Mouse (Mus musculus) layer of hippocampus, postnatal 14 days (tissue): Measurements from ENCODE around the gene Olfr1176. TPM values are rescaled to one million over a fixed set of nuclear protein-coding genes. Genes with fewer than 3 reads are reported as not detected.

ENCODE experiments used
- DNase-seq, 2 experiments: peaks; one replicate each; pipeline ENCODE4 v3.0.0; 2021 to 2022; ENCODE audit warnings: low spot score in 2 of 2, mixed read lengths in 1 of 2
- long read RNA-seq, 2 experiments: library from polyadenylated mRNA; stranded (forward); transcript quantifications; one replicate each; pipeline ENCODE4 v2.0.0; 2021
- total RNA-seq, 2 experiments: library from RNA; stranded (reverse); gene quantifications; 2 replicates each; pipeline ENCODE4 v1.2.3; 2021

Olfr1176 gene
- not detected for total RNA-seq
- long read RNA-seq, experiment 1 = 0 reads
- long read RNA-seq, experiment 2 = 0 reads

DNA sequence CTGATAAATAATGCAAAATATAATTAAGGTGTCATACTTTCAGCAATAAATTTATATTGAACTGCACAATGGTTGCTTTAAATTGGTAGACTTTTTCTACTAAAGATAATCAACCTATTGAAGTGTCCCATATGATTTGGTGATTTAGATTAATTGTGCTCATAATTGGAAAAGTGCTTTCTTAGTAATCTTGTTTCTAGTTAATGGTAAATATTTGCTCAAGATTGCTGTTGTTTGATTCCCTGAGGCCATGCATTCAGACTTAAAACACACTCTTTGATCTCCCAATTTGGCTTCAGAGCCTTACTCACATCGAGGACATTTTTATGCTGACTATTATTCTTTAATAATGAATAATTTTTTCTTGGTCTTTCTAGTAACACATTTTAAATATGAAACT lies at the start of gene Olfr1176:
TSS of gene Olfr1176 (plus strand) at position 301 of the 400 bp plus-strand sequence.
- no peak for DNase-seq

DNA sequence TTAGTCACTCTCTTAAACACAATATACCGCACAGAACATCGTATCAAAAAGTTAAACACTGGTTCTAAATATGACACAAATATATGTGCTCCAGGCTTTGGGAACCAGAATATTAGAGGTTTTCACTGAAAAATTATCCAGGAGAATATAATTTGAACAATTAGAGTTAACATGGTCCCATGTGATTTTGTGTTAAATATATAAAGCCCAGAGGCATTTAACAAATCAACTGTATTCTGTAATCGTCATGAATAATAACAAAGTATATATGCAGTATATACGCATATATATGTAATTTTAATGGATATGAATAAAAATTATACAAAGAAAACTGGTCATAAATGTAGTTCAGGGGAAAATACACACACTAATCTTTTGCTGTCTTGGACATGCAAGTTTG lies 21.5 kb upstream of the Olfr1176 start, which contains the start of gene Olfr1174-ps:
TSS of gene Olfr1174-ps (minus strand) at position 101 of the 400 bp plus-strand sequence.
- no peak for DNase-seq

DNA sequence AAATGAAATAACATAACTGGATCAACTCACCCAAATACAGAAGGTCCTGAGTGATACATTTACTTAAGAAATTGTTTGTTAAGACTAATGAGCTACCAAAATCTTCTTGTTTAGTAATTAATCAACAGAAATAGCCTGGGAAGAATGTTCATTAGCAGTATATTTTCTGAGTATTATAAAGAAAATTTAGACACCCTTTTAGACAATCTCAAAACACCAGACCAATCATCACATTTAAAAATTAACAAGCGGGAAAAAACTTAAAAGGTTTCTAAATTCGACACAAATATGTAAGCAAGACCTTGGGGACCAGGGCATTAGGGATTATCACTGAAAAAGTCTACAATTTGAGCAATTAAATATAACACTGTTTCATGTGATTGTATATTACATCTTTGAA lies 9.4 kb upstream of the Olfr1176 start, which contains the start of gene Olfr1175-ps:
TSS of gene Olfr1175-ps (minus strand) at position 101 of the 400 bp plus-strand sequence.
- no peak for DNase-seq

DNA sequence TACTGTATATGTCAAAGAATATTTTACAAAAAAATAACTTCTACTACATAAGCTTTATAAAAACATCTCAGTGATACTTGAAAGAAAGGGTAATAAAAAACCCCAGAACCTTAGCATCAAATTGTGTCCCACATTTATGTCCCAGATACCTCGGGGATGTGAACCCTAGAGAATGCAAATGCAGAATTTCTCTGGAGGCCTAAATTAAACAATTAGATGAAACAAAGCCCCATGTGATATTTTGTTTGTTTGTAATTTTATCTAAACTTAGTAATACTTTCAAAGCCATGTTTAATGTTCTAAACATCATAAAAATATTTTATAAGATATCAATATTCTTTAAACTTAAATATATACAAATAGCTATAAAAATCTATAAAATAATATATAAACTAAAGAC lies 9.9 kb downstream of the Olfr1176 start, which contains the start of gene Olfr1177-ps:
TSS of gene Olfr1177-ps (minus strand) at position 101 of the 400 bp plus-strand sequence.
- no peak for DNase-seq

DNA sequence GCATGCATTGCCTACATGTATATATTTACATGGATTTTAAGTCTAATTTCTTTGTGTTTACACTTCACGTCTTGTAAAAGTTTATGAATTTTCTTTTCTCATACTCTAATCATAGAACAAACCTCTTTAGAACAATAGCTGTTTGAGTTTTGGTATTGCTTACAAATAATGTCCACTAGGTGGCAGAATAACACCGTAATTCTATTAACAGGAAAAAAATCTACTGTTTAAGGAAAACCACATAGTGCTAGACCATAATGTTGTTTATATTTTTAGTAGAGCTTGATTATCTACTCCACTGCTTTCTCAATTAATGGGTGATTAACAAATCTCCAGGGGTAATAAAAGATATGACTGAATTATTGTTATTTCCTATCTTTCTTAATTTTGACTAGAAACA lies 19.8 kb downstream of the Olfr1176 start:
- peak in 1 of 2 experiments; percentile 42 for DNase-seq

DNA sequence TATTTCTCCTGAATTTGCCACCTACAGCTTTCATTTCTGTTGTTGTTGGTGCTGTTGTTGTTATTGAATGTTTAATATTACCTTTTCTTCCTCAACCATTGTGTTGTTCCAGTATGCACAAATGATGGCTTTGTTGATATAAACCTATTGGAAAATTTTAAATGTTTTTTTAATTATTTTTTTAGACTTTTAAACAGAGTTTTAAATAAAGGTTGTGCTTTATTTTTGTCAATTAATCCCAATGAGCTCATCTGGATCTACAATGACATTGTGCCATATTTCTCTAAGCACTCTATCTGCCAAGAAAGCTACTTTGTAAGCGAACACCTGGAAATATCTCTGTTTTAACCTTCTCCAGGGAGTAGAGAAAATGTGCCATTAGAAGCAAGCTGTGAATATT lies 50.2 kb downstream of the Olfr1176 start, which contains the start of gene Olfr1178:
TSS of gene Olfr1178 (plus strand) at position 301 of the 400 bp plus-strand sequence.
- DNase-seq = no peak

Other genes starting within 250 kb of the Olfr1176 start
- not detected for gene Olfr1164, start 242.8 kb upstream of the Olfr1176 start, total RNA-seq
- gene Olfr1166, start 208.4 kb upstream of the Olfr1176 start, total RNA-seq = not detected
- gene Olfr1167, start 181.5 kb upstream of the Olfr1176 start, total RNA-seq = not detected
- gene Olfr1168, start 154.8 kb upstream of the Olfr1176 start, total RNA-seq = not detected
- not detected for gene Olfr1170, start 108.4 kb upstream of the Olfr1176 start, total RNA-seq
- gene Olfr1173, start 56.8 kb upstream of the Olfr1176 start, total RNA-seq = not detected
- not detected for gene Olfr1174-ps, start 21.6 kb upstream of the Olfr1176 start, total RNA-seq
- not detected for gene Olfr1175-ps, start 9.5 kb upstream of the Olfr1176 start, total RNA-seq
- gene Olfr1177-ps, start 9.8 kb downstream of the Olfr1176 start, total RNA-seq = not detected
- not detected for gene Olfr1178, start 50.3 kb downstream of the Olfr1176 start, total RNA-seq
- gene Olfr1179, start 69.7 kb downstream of the Olfr1176 start, total RNA-seq = not detected
- gene Olfr1180, start 82.4 kb downstream of the Olfr1176 start, total RNA-seq = not detected
- not detected for gene Olfr1181, start 89.5 kb downstream of the Olfr1176 start, total RNA-seq
- not detected for gene Gm13757, start 112.4 kb downstream of the Olfr1176 start, total RNA-seq
- gene Olfr1183, start 118.1 kb downstream of the Olfr1176 start, total RNA-seq = not detected
- not detected for gene Olfr1184, start 146.9 kb downstream of the Olfr1176 start, total RNA-seq
- gene Olfr1185-ps1, start 156.6 kb downstream of the Olfr1176 start, total RNA-seq = not detected
- not detected for gene Olfr1186, start 181.8 kb downstream of the Olfr1176 start, total RNA-seq
- gene Olfr1188, start 220.2 kb downstream of the Olfr1176 start, total RNA-seq = not detected
- not detected for gene Olfr1189, start 249.7 kb downstream of the Olfr1176 start, total RNA-seq